8 mouse cellular contexts compared by ENCODE assay signal in the genomic region with DNA sequence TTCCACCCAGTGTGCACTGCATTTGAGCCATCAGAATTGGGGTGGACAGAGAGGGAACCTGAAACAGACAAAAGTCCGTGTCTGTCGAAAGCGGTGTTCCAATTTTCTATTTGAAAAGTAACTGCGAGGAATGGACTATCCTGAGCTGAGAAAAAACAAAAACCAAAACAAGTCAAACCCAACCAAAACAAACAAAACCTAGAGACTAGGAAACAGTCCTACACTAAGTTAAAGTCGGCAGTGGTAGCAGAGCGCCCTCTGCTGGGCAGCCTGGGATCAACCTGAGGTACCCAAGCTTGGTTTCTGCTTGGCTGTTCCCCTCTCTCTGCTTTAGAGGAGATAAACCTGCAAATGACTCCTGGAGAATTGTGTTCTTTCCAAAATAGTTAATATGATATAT. TPM values are rescaled to one million over a fixed set of nuclear protein-coding genes. Genes with fewer than 3 reads are reported as not detected.
DNase-seq lines count a peak whose midpoint lies in the region; ATAC-seq and TF ChIP-seq lines count a peak whose summit lies in the region.

No protein-coding gene starts in this region.

- no peak for TF ChIP-seq POLR2A in lung, adult 2 months (IDR thresholded peaks at IDR 0.05; ENCODE audit: borderline replicate concordance, extremely low read depth, low read depth, low read length)

- no peak overlapping the region for H3K4me3 ChIP-seq in lung, adult 2 months (replicated peaks; ENCODE audit: extremely low read depth, low read depth, low read length)

- TF ChIP-seq CTCF in lung, adult 2 months (IDR thresholded peaks at IDR 0.05; ENCODE audit: insufficient read depth, low read length) = peak; percentile 92

- H3K4me1 ChIP-seq in lung, adult 2 months (ENCODE audit: control insufficient read depth, insufficient read depth, low read length) = no peaks in the 10 kb centered on the region

- ATAC-seq in granulocyte monocyte progenitor cell, adult 5-6 weeks (replicated peaks; ENCODE audit: poor library complexity, severe bottlenecking) = peak; percentile 65
- ATAC-seq in neutrophil, adult 5-6 weeks (ENCODE audit: extremely low read depth, insufficient number of reproducible peaks, low FRiP score, poor library complexity, severe bottlenecking) = peak; percentile 48; the same call in 1 of the 2 replicates

- WGBS in lung, adult 2 months = 13% methylated on average over 6 of the region's 6 CpGs

- DNase-seq in CD4-positive helper T cell, adult 2 months (ENCODE audit: low read depth, low spot score) = peak; percentile 45
- DNase-seq in adrenal gland, adult (ENCODE audit: inconsistent age in 2 of 2, low spot score in 1 of 2) = peak; percentile 65 to 90
- DNase-seq in embryo, embryonic 10 days (ENCODE audit: low spot score) = peak; percentile 87
- peak; percentile 75 to 92 for DNase-seq in kidney, postnatal 36 days
- peak; percentile 78 for DNase-seq in lung, adult 2 months
- peak; percentile 15 to 72 for DNase-seq in thymus, postnatal 10 days (ENCODE audit: low spot score in 2 of 2)

RNA-seq across cellular contexts. Expression of a gene that starts 10.0 kb away (rescaled TPM):
- 43.7 and 67.0 TPM in 2 replicates for total RNA-seq in granulocyte monocyte progenitor cell, adult 5-6 weeks (2014; fragmentation: Nextera tagmentation)
- 81.2 and 90.1 TPM in 2 replicates for total RNA-seq in granulocyte monocyte progenitor cell, adult 5-6 weeks (2017)
- polyA plus RNA-seq in lung, adult 2 months (2012; rRNA removed) = 39.8 and 58.0 TPM in 2 replicates
- total RNA-seq in neutrophil, adult 5-6 weeks (2017) = 51.0 and 62.3 TPM in 2 replicates
